Mouse (Mus musculus): ENCODE data around the gene Grk3.

DNA sequence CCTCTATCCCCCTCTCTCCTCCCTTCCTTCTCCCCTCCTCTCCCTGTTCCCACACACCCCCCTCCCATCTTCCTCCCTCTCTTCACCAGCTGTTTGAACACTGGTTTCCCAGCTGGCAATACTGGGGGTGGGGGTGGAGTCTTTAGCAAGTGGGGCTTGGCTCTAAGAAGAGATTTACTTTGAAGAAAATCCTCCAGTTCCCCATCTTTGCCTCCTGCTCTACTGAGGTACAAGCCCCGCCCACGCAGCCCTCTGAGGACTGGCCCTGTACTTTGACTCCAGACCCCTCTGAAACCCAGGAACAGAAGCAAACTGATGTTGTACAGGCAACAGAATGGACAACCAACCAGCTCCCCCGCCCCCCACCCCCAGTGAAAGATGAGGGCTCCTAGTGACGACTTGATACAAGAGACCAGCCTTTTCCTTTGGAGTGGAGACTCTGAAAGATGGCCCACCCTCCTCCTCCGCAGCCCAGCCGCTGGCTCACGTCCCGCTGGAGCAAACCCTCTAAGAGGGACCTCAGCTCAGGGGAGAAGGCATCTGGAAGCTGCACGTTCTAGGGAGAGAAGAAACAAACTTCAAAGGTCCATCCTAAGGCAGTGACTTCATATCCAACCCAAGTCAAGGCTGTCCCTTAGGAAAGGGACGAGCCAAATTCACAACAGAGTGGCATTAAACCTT, 87.2 kb downstream of the Grk3 start:
- TF ChIP-seq EP300 (optimal IDR thresholded peaks at IDR 0.05) (no peak), CTCF (IDR thresholded peaks at IDR 0.05; ENCODE audit: low read depth) (no peak)
